Mouse (Mus musculus) embryonic facial prominence, embryonic 15.5 days (tissue): ENCODE results near the gene Atp13a2. TPM values are rescaled to one million over a fixed set of nuclear protein-coding genes. Genes with fewer than 3 reads are reported as not detected.
A peak's percentile ranks its signal among the peaks of the same experiment; 100 is the strongest.

Experiments used
- ATAC-seq: fragments of 200-750 bp; cut with Nextera tagmentation; 2 replicates; pipeline ENCODE4 v1.8.0; 2017; ENCODE audit warnings: low read depth, moderate TSS enrichment; ENCODE audit not compliant: insufficient number of reproducible peaks, low FRiP score, low TSS enrichment
- H3K27ac ChIP-seq: fragments of 300-500 bp; sonication (generic); replicated peaks from 2 replicates; pipeline ENCODE4 v1.5.1; 2015; ENCODE audit warnings: mild to moderate bottlenecking, inconsistent platforms
- H3K27me3 ChIP-seq: fragments of 300-500 bp; sonication (generic); 2 replicates; pipeline ENCODE4 v1.6.1; 2015; ENCODE audit warnings: inconsistent platforms
- H3K36me3 ChIP-seq: fragments of 300-500 bp; sonication (generic); 2 replicates; pipeline ENCODE4 v1.6.1; 2015; ENCODE audit warnings: mild to moderate bottlenecking, inconsistent platforms
- H3K4me1 ChIP-seq: fragments of 300-500 bp; sonication (generic); 2 replicates; pipeline ENCODE4 v1.6.1; 2015; ENCODE audit warnings: inconsistent platforms
- H3K4me2 ChIP-seq: fragments of 300-500 bp; sonication (generic); replicated peaks from 2 replicates; pipeline ENCODE4 v1.6.1; 2015; ENCODE audit warnings: mild to moderate bottlenecking, inconsistent platforms
- H3K4me3 ChIP-seq: fragments of 300-500 bp; sonication (generic); replicated peaks from 2 replicates; pipeline ENCODE4 v1.5.1; 2015; ENCODE audit warnings: mild to moderate bottlenecking, inconsistent platforms
- H3K9ac ChIP-seq: fragments of 300-500 bp; sonication (generic); 2 replicates; pipeline ENCODE4 v1.6.1; 2015; ENCODE audit warnings: inconsistent platforms
- H3K9me3 ChIP-seq: fragments of 300-500 bp; sonication (generic); replicated peaks from 2 replicates; pipeline ENCODE4 v1.6.1; 2016; ENCODE audit warnings: inconsistent platforms
- WGBS: fragments of 180-500 bp; shearing (Covaris S2); methylation state at CpG from one replicate; pipeline ENCODE4 v1.1.7; 2015; 5-methylcytosine and 5-hydroxymethylcytosine counted together
- polyA plus RNA-seq: library from polyadenylated mRNA; unstranded; fragments of >200 nt; fragmentation: Nextera tagmentation; extraction: Ambion mirVana; gene quantifications from 2 replicates; pipeline ENCODE4 v1.2.1, GENCODE M21; 2015

Atp13a2 gene
- polyA plus RNA-seq, 1 experiment from 2014 or later: 48.1 TPM

GRCm38 (mm10) chr4:140983442-140983841 is 3.2 kb upstream of the Atp13a2 start:
- 9% methylated on average over 9 of the region's 9 CpGs for WGBS
- Histone ChIP-seq H3K27me3 (no peaks in the 10 kb centered on the region), H3K4me3 (no peak overlapping the region), H3K27ac (peak overlapping the region; percentile 82), H3K9me3 (0 out of 2 replicates have a peak, but pooled peaks cover 5% of the 10 kb centered on the region), H3K4me2 (no peak overlapping the region; the same call in 1 of the 2 replicates), H3K4me1 (peaks cover 41% of the 10 kb centered on the region), H3K36me3 (peaks cover 20% of the 10 kb centered on the region), H3K9ac (no peak overlapping the region)
- ATAC-seq: peak; percentile 48

DNA sequence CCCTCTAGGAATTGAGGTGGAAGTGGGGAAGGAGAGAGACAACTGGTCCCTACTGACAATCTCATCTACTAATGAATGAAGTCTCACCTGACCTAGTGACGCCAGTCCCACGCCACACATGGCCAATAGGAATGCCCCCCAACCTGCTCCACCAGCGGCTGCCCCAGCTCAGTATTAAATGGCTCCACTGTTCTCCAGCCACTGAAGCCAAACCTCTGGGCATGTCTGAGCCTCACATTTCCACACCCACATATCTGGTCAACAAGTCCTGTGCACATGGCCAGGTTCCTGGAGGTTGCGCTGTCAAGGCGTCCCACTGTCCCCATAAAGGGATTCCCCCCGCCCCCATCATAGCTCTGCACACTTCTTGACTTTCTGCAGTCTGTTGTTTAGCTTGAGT is 2.1 kb upstream of the Atp13a2 start:
- H3K4me2 ChIP-seq: no peak overlapping the region
- WGBS: 74% methylated on average over 6 of the region's 6 CpGs
- H3K27ac ChIP-seq: no peak overlapping the region
- H3K27me3 ChIP-seq: no peaks in the 10 kb centered on the region
- H3K4me3 ChIP-seq: no peak overlapping the region
- H3K36me3 ChIP-seq: peaks cover 9% of the 10 kb centered on the region
- no peak overlapping the region for H3K9ac ChIP-seq
- peaks cover 48% of the 10 kb centered on the region for H3K4me1 ChIP-seq
- H3K9me3 ChIP-seq: 0 out of 2 replicates have a peak, but pooled peaks cover 5% of the 10 kb centered on the region
- no peak for ATAC-seq

DNA sequence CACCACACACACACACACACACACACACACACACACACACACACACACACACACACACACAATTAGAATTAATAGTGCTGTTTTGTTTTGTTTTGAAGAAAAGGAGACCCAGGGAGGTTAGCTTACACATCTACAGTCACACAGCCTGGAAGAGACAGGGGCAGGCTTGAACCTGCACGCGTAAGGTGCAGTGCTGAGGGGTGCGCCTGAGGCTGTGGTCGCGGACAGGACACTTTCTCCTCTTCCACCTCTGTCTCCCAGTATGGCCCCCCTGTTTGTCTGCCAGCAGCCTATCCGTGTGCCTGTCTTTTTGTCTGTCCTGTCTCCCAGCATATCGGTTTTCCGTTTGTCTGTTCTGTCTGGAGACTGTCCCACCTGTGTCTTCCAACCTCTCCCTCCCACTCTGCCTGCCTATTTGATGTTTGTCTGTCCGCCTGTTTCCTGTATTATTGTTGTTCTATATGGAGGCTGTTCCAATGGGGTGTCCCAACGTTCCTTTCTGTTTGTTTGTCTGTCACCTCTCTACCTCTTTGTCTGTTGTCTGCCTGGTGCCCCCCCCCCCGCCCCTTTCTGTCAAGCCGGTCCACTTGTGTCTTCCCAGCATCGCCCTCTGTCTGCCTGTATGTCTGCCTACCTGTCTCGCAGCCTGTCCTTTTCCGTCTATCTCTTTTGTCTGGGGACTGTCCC is 506 bp upstream of the Atp13a2 start:
- peak overlapping the region; percentile 76 for H3K4me2 ChIP-seq
- H3K4me1 ChIP-seq: peaks cover 55% of the 10 kb centered on the region
- H3K36me3 ChIP-seq: no peaks in the 10 kb centered on the region
- H3K4me3 ChIP-seq: peak overlapping the region; percentile 85
- 0 out of 2 replicates have a peak overlapping the region, but pooled peaks have one; percentile 65 for H3K9ac ChIP-seq
- ATAC-seq: no peak
- 0 out of 2 replicates have a peak, but pooled peaks cover 5% of the 10 kb centered on the region for H3K9me3 ChIP-seq
- no peak overlapping the region for H3K27ac ChIP-seq
- WGBS: 22% methylated on average over 15 of the region's 15 CpGs
- no peaks in the 10 kb centered on the region for H3K27me3 ChIP-seq

- Histone ChIP-seq H3K4me1 (peaks cover 55% of the 10 kb centered on the region), H3K4me2 (peak overlapping the region; percentile 76), H3K9me3 (no peaks in the 10 kb centered on the region), H3K9ac (peak overlapping the region; percentile 65), H3K36me3 (peaks cover 6% of the 10 kb centered on the region), H3K27ac (peak overlapping the region; percentile 0; the same call in 1 of the 2 replicates), H3K4me3 (peak overlapping the region; percentile 85), H3K27me3 (no peaks in the 10 kb centered on the region)
- no peak for ATAC-seq
- 30% methylated on average over 7 of the region's 7 CpGs for WGBS
Observed at GRCm38 (mm10) chr4:140987476-140987875, 803 bp downstream of the Atp13a2 start.

- no peak for ATAC-seq
- H3K4me3 ChIP-seq: no peak overlapping the region
- 60% methylated on average over 7 of the region's 7 CpGs for WGBS
- no peak overlapping the region for H3K27ac ChIP-seq
- H3K4me2 ChIP-seq: no peak overlapping the region
- no peaks in the 10 kb centered on the region for H3K9me3 ChIP-seq
- H3K27me3 ChIP-seq: no peaks in the 10 kb centered on the region
- H3K4me1 ChIP-seq: peaks cover 44% of the 10 kb centered on the region
- peaks cover 18% of the 10 kb centered on the region for H3K36me3 ChIP-seq
- H3K9ac ChIP-seq: no peak overlapping the region
Observed at GRCm38 (mm10) chr4:140988706-140989290, 2.1 kb downstream of the Atp13a2 start.

- no peak for ATAC-seq
Observed at GRCm38 (mm10) chr4:140989447-140989846, 2.8 kb downstream of the Atp13a2 start.

DNA sequence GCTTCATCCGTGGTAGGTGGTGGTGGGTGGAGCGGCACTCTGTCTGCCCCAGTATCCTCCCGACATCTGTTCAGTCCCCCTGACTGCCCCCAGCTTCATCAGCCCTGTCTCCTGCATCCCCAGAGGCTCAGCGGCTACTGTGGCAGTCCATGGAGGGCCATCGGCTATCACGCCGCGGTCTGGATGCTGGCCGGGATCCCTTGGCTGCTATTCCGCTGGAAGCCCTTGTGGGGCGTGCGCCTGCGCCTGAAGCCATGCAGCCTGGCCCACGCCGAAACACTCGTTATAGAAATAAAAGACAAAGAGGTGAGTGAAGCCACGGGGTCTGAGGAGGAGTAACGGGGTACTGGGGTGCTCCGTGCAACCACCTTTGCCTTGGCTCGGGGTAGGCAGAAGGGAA is 5.5 kb downstream of the Atp13a2 start:
- no peak overlapping the region for H3K4me2 ChIP-seq
- no peak for ATAC-seq
- peaks cover 26% of the 10 kb centered on the region for H3K4me1 ChIP-seq
- peaks cover 52% of the 10 kb centered on the region for H3K36me3 ChIP-seq
- no peak overlapping the region for H3K9ac ChIP-seq
- no peaks in the 10 kb centered on the region for H3K9me3 ChIP-seq
- H3K27me3 ChIP-seq: no peaks in the 10 kb centered on the region
- H3K27ac ChIP-seq: no peak overlapping the region
- 77% methylated on average over 20 of the region's 20 CpGs for WGBS
- H3K4me3 ChIP-seq: no peak overlapping the region

More at GRCm38 (mm10) chr4:140989447-140989846, 2.8 kb downstream of the Atp13a2 start:
- 91% methylated on average over 14 of the region's 14 CpGs for whole genome bisulfite sequencing
- Histone ChIP-seq H3K9ac (no peak overlapping the region), H3K9me3 (no peaks in the 10 kb centered on the region), H3K36me3 (peaks cover 24% of the 10 kb centered on the region), H3K4me3 (no peak overlapping the region), H3K27me3 (no peaks in the 10 kb centered on the region), H3K27ac (no peak overlapping the region), H3K4me2 (no peak overlapping the region), H3K4me1 (peaks cover 37% of the 10 kb centered on the region)

GRCm38 (mm10) chr4:140993846-140994245 is 7.2 kb downstream of the Atp13a2 start:
- H3K36me3 ChIP-seq: peaks cover 65% of the 10 kb centered on the region
- no peak overlapping the region for H3K4me3 ChIP-seq
- H3K9me3 ChIP-seq: no peaks in the 10 kb centered on the region
- no peaks in the 10 kb centered on the region for H3K27me3 ChIP-seq
- H3K27ac ChIP-seq: no peak overlapping the region
- 90% methylated on average over 8 of the region's 8 CpGs for WGBS
- no peak overlapping the region for H3K9ac ChIP-seq
- H3K4me1 ChIP-seq: peaks cover 10% of the 10 kb centered on the region; the same call in 1 of the 2 replicates
- no peak overlapping the region for H3K4me2 ChIP-seq
- ATAC-seq: no peak

- 91% methylated on average over 8 of the region's 8 CpGs for WGBS
- no peak for ATAC-seq
- Histone ChIP-seq H3K9ac (no peak overlapping the region), H3K4me1 (no peaks in the 10 kb centered on the region), H3K36me3 (peaks cover 85% of the 10 kb centered on the region), H3K4me2 (no peak overlapping the region), H3K27me3 (no peaks in the 10 kb centered on the region), H3K4me3 (no peak overlapping the region), H3K27ac (no peak overlapping the region), H3K9me3 (no peaks in the 10 kb centered on the region)
Observed at GRCm38 (mm10) chr4:140995811-140996210, 9.1 kb downstream of the Atp13a2 start.

DNA sequence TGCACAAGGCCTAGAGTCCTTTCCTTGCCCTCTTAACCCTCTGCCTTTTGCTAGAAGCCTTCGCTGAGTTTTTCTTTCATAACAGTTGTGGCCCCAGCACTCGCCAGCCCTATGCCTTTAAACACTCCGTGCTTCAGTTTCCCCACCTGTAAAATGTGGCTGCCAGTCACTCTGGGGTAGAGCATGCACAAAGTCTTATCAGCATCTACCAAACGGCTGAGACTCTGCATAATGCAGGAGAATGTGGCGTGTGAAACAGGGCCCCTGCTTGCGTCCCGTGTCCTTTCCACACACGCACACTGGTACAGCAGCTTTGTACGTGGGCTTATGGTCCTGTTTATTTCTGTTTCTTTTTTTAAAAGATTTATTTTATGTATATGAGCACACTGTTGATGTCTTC is 10.1 kb downstream of the Atp13a2 start:
- no peaks in the 10 kb centered on the region for H3K9me3 ChIP-seq
- 95% methylated on average over 9 of the region's 9 CpGs for WGBS

GRCm38 (mm10) chr4:141005983-141006382 is 19.3 kb downstream of the Atp13a2 start:
- H3K27ac ChIP-seq: no peak overlapping the region
- no peak overlapping the region for H3K9ac ChIP-seq
- H3K4me1 ChIP-seq: peaks cover 10% of the 10 kb centered on the region
- H3K4me2 ChIP-seq: no peak overlapping the region
- WGBS: 78% methylated on average over 12 of the region's 13 CpGs
- H3K9me3 ChIP-seq: no peaks in the 10 kb centered on the region
- ATAC-seq: no peak
- H3K4me3 ChIP-seq: no peak overlapping the region
- H3K27me3 ChIP-seq: no peaks in the 10 kb centered on the region
- peaks cover 74% of the 10 kb centered on the region for H3K36me3 ChIP-seq

More for the DNA sequence above, 10.1 kb downstream of the Atp13a2 start:
- Histone ChIP-seq H3K4me2 (no peak overlapping the region), H3K27me3 (no peaks in the 10 kb centered on the region), H3K9ac (no peak overlapping the region), H3K27ac (no peak overlapping the region), H3K4me1 (no peaks in the 10 kb centered on the region), H3K36me3 (peaks cover 95% of the 10 kb centered on the region), H3K4me3 (no peak overlapping the region)
- ATAC-seq: no peak
